Mouse (Mus musculus): Measurements from ENCODE around the gene Avpr2. TPM values are rescaled to one million over a fixed set of nuclear protein-coding genes. Genes with fewer than 3 reads are reported as not detected.

The Avpr2 gene
- 0.03 TPM in 1 of 2 replicates, not detected in the other for polyA plus RNA-seq (2012; rRNA removed)
- 0.10 TPM in 1 of 2 replicates, not detected in the other for polyA plus RNA-seq (2014; fragmentation: Nextera tagmentation; extraction: Ambion mirVana)

DNA sequence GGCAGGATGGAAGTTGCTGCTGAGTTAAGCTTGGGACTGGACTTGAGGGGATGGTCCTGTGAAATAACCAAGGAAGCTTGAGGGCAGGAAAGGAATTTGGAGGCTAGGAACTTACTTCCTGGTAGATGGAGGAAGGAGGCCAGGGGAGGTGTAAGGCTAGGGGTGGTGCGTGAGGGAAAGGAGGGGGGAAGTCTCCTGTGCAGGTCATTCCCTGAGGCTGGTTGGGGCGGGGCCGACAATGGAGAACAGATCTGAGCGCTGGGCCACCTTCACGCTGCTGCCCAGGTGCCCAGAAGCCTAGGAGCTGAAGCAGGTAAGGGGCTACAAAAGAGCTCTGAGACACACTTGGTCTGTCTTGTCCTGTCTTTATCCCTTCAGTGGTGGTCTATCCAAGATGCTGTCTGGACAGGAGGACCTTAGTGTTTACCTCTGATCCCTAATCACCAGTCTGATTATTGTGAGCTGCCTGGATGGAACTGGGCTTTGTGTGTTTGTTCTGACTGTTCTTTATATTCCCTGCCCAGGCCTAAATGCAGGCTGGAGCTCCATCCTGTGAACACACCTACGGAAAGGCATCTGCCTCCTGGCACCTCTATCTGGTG, at the start of gene Avpr2:
TSS of gene Avpr2 (plus strand) at position 552 of the 602 bp plus-strand sequence.
- WGBS, result 72% methylated on average over 6 of the region's 6 CpGs
- Histone ChIP-seq H3K4me2 (replicated peaks; ENCODE audit: low read depth, low read length, severe bottlenecking) (no peak within 1 kb of the TSS), H3K9me3 (ENCODE audit: control insufficient read depth, low read length) (no peaks in the 10 kb centered on the region), H3K36me3 (ENCODE audit: control insufficient read depth, insufficient read depth, low read length) (no peaks in the 10 kb centered on the region), H3K4me1 (ENCODE audit: control insufficient read depth, insufficient read depth, low read length) (no peaks in the 10 kb centered on the region), H3K4me3 (replicated peaks; ENCODE audit: low read length) (no peak within 1 kb of the TSS), H3K27ac (replicated peaks; ENCODE audit: low read depth, low read length) (no peak within 1 kb of the TSS), H3K9ac (ENCODE audit: low read depth, low read length, severe bottlenecking) (no peak within 1 kb of the TSS), H3K27me3 (ENCODE audit: control insufficient read depth, insufficient read depth, low read length) (no peaks in the 10 kb centered on the region)
- DNase-seq (ENCODE audit: low spot score) (no peak), ATAC-seq (ENCODE audit: low FRiP score, low read depth) (no peak)
- no peak for TF ChIP-seq POLR2A (IDR thresholded peaks at IDR 0.05; ENCODE audit: borderline replicate concordance, extremely low read depth, insufficient read depth, insufficient read length)

DNA sequence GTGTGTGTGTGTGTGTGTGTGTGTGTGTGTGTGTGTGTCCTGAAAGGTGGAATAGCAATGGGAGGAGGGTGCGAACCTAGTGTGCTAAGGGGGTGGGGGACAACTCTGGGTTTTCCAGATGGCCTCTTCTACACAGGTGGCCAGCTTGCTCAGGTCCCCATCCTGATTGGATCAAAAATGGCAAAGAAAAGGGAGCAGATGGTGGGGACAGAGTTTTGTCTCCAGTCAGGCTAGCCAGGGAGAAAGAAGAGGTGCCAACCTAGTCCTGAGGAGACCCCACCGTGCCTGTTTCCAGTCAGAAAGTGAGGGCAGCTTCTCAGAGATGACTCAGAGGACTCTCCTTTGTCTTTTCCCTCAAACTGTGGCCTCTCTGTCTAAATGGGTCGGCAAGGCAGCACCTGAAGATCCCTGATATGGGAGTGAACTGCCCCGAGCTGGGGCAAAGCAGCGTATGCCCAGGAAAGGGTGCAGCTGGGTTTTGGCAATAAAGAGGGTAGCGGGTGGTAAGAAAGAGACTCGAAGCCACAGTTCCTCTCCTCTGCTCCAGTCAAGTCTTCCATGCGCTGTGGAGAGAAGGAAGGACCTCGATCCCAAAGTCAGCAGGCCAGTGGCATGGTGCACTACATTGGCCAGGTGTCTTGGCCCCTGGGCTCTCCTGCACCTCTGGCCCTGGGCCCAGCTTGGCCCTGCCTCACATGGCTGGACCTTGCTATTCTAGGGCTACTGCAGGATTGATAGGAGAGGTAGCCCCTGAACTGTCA, 37.4 kb upstream of the Avpr2 start:
- no peak overlapping the region for H3K27ac ChIP-seq (replicated peaks; ENCODE audit: low read depth, low read length)
- DNase-seq (ENCODE audit: low spot score) (no peak), ATAC-seq (ENCODE audit: low FRiP score, low read depth) (no peak)
- no peak for TF ChIP-seq POLR2A (IDR thresholded peaks at IDR 0.05; ENCODE audit: borderline replicate concordance, extremely low read depth, insufficient read depth, insufficient read length)
- 82% methylated on average over 9 of the region's 9 CpGs for WGBS
- no peak overlapping the region for H3K4me2 ChIP-seq (replicated peaks; ENCODE audit: low read depth, low read length, severe bottlenecking)
- no peak overlapping the region for H3K4me3 ChIP-seq (replicated peaks; ENCODE audit: low read length)
- H3K4me1 ChIP-seq (ENCODE audit: control insufficient read depth, insufficient read depth, low read length), result no peaks in the 10 kb centered on the region
- no peaks in the 10 kb centered on the region for H3K36me3 ChIP-seq (ENCODE audit: control insufficient read depth, insufficient read depth, low read length)
- no peaks in the 10 kb centered on the region for H3K9me3 ChIP-seq (ENCODE audit: control insufficient read depth, low read length)
- H3K27me3 ChIP-seq (ENCODE audit: control insufficient read depth, insufficient read depth, low read length), result no peaks in the 10 kb centered on the region
- no peak overlapping the region for H3K9ac ChIP-seq (ENCODE audit: low read depth, low read length, severe bottlenecking)

DNA sequence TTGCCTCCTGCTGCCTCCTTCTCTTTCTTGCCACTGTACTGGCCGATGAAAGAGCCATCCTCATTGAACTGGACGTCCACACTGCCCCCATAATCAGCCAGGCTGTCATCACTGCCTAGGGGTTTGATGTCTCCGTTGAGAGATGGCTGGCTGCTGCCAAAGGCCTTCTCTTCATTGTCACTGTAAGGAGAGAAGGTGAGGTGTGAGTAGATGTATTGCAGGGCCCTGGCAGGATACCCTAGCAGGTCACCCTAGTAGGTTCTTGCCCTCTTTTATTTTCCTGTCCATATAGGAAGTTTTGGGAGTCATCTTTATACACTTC, 36.9 kb upstream of the Avpr2 start:
- H3K36me3 ChIP-seq (ENCODE audit: control insufficient read depth, insufficient read depth, low read length), result no peaks in the 10 kb centered on the region
- H3K27ac ChIP-seq (replicated peaks; ENCODE audit: low read depth, low read length), result no peak overlapping the region
- no peak overlapping the region for H3K4me2 ChIP-seq (replicated peaks; ENCODE audit: low read depth, low read length, severe bottlenecking)
- TF ChIP-seq POLR2A (IDR thresholded peaks at IDR 0.05; ENCODE audit: borderline replicate concordance, extremely low read depth, insufficient read depth, insufficient read length), result no peak
- DNase-seq (ENCODE audit: low spot score) (no peak), ATAC-seq (ENCODE audit: low FRiP score, low read depth) (no peak)
- no peaks in the 10 kb centered on the region for H3K9me3 ChIP-seq (ENCODE audit: control insufficient read depth, low read length)
- 71% methylated on average over 3 of the region's 3 CpGs for WGBS
- H3K27me3 ChIP-seq (ENCODE audit: control insufficient read depth, insufficient read depth, low read length), result no peaks in the 10 kb centered on the region
- no peak overlapping the region for H3K9ac ChIP-seq (ENCODE audit: low read depth, low read length, severe bottlenecking)
- H3K4me3 ChIP-seq (replicated peaks; ENCODE audit: low read length), result no peak overlapping the region
- no peaks in the 10 kb centered on the region for H3K4me1 ChIP-seq (ENCODE audit: control insufficient read depth, insufficient read depth, low read length)

DNA sequence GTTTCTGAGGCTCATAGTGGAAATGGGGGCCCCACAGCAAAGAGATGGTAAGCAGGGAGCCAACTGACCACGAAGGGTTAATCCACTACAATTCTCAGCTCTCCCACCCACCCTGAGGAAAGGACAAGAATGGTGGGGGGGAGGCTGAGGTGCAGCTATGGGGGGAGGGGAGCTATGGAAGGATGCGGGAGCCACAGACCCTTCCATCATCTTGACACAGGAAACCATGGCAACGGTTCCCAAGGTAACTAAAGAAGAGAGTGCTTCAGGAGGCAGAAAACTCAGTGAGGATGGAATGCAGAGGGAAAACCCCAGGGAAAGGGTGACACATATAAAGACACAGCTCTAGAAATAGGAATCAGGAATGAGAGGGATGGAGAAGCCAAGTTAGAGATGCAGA, 27.2 kb upstream of the Avpr2 start:
- DNase-seq (ENCODE audit: low spot score) (no peak), ATAC-seq (ENCODE audit: low FRiP score, low read depth) (no peak)
- Histone ChIP-seq H3K27me3 (ENCODE audit: control insufficient read depth, insufficient read depth, low read length) (no peaks in the 10 kb centered on the region), H3K4me1 (ENCODE audit: control insufficient read depth, insufficient read depth, low read length) (no peaks in the 10 kb centered on the region), H3K4me3 (replicated peaks; ENCODE audit: low read length) (no peak overlapping the region), H3K4me2 (replicated peaks; ENCODE audit: low read depth, low read length, severe bottlenecking) (no peak overlapping the region), H3K36me3 (ENCODE audit: control insufficient read depth, insufficient read depth, low read length) (no peaks in the 10 kb centered on the region), H3K9me3 (ENCODE audit: control insufficient read depth, low read length) (no peaks in the 10 kb centered on the region), H3K27ac (replicated peaks; ENCODE audit: low read depth, low read length) (no peak overlapping the region), H3K9ac (ENCODE audit: low read depth, low read length, severe bottlenecking) (no peak overlapping the region)
- TF ChIP-seq POLR2A (IDR thresholded peaks at IDR 0.05; ENCODE audit: borderline replicate concordance, extremely low read depth, insufficient read depth, insufficient read length), result no peak
- WGBS, result 45% methylated on average over 3 of the region's 3 CpGs

DNA sequence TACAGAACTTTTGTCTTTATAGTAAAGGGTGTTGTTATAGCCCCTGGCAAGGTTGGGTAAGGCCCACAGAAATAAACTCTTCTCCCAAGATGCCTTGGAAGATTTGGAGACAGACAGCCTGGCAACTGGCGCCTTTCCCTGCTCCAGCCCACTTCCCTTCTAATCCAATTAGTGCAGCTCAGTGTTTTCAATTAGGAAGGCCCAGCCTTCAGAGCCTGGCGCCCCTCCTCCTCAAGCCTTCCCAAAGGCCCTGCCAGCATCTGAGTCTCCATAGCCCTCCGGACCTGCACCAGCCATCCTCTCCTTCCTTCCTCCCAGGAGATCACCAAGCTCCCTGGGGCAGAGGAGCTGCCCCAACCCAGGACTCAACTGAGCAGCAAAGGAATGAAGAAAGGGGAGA, 24.6 kb upstream of the Avpr2 start:
- Histone ChIP-seq H3K27me3 (ENCODE audit: control insufficient read depth, insufficient read depth, low read length) (no peaks in the 10 kb centered on the region), H3K4me2 (replicated peaks; ENCODE audit: low read depth, low read length, severe bottlenecking) (no peak overlapping the region), H3K9me3 (ENCODE audit: control insufficient read depth, low read length) (no peaks in the 10 kb centered on the region), H3K27ac (replicated peaks; ENCODE audit: low read depth, low read length) (no peak overlapping the region), H3K36me3 (ENCODE audit: control insufficient read depth, insufficient read depth, low read length) (no peaks in the 10 kb centered on the region), H3K4me1 (ENCODE audit: control insufficient read depth, insufficient read depth, low read length) (no peaks in the 10 kb centered on the region), H3K9ac (ENCODE audit: low read depth, low read length, severe bottlenecking) (no peak overlapping the region), H3K4me3 (replicated peaks; ENCODE audit: low read length) (no peak overlapping the region)
- 35% methylated on average over 3 of the region's 3 CpGs for WGBS
- no peak for DNase-seq (ENCODE audit: low spot score)
- ATAC-seq (ENCODE audit: low FRiP score, low read depth), result no peak
- no peak for TF ChIP-seq POLR2A (IDR thresholded peaks at IDR 0.05; ENCODE audit: borderline replicate concordance, extremely low read depth, insufficient read depth, insufficient read length)

All from limb, embryonic 14.5 days (tissue).